Mouse (Mus musculus) spleen, postnatal 14 days (tissue): ENCODE data around the gene Vmn1r194.
"Not testable (repeated sequence)": the region's sequence is repeated elsewhere in the genome, so short reads cannot be mapped to it uniquely, and the experiment has no call there.

Experiments used
- DNase-seq, 2 experiments: peaks; one replicate each; pipeline ENCODE4 v3.0.0; 2021 to 2022; ENCODE audit warnings: low spot score in 2 of 2

Gene Vmn1r194

GRCm38 (mm10) chr13:22243915-22244314 lies at the start of gene Vmn1r194:
TSS of gene Vmn1r194 (plus strand) at chr13:22244215.
- DNase-seq, result no peak

- not testable (repeated sequence) for DNase-seq
Measured at GRCm38 (mm10) chr13:22223060-22223459, 21.0 kb upstream of the Vmn1r194 start, which contains the start of gene Vmn1r193. TSS of gene Vmn1r193 (minus strand) at chr13:22223160.

GRCm38 (mm10) chr13:22270222-22270621 lies 26.2 kb downstream of the Vmn1r194 start, which contains the start of gene Vmn1r195:
TSS of gene Vmn1r195 (plus strand) at chr13:22270522.
- DNase-seq, result not testable (repeated sequence)

- no peak for DNase-seq
Measured at GRCm38 (mm10) chr13:22271721-22272120, 27.7 kb downstream of the Vmn1r194 start.

GRCm38 (mm10) chr13:22284578-22284977 lies 40.6 kb downstream of the Vmn1r194 start:
- DNase-seq, result no peak

- DNase-seq, result no peak
Measured at GRCm38 (mm10) chr13:22289620-22290019, 45.6 kb downstream of the Vmn1r194 start, which contains the start of gene Vmn1r196. TSS of gene Vmn1r196 (plus strand) at chr13:22289920.
